Mouse (Mus musculus) brain, embryonic 14.5 days (tissue): ENCODE measurements around the gene Ryr1.

Experiments
- CTCF ChIP-seq: fragments of 200-500 bp; IDR thresholded peaks from 2 replicates; pipeline ENCODE4 v1.5.1; 2012; ENCODE audit warnings: inconsistent platforms, mild to moderate bottlenecking, moderate library complexity, borderline replicate concordance; ENCODE audit not compliant: insufficient read depth, insufficient read length; ENCODE audit errors: extremely low read depth
- POLR2A ChIP-seq: fragments of 200-500 bp; IDR thresholded peaks from 2 replicates; pipeline ENCODE4 v1.6.1; 2012; ENCODE audit warnings: mild to moderate bottlenecking, inconsistent platforms, borderline replicate concordance; ENCODE audit not compliant: poor library complexity, insufficient read depth, insufficient read length, severe bottlenecking; ENCODE audit errors: extremely low read depth

- no peak for TF ChIP-seq CTCF
- TF ChIP-seq POLR2A: no peak
Measured at GRCm38 (mm10) chr7:29097131-29097530, 27.8 kb downstream of the Ryr1 start.
